Mouse (Mus musculus) CH12.LX (cell line): Measurements from ENCODE around the gene Pklr. TPM values are rescaled to one million over a fixed set of nuclear protein-coding genes. Genes with fewer than 3 reads are reported as not detected.

Experiments
- DNase-seq: peaks from one replicate; pipeline ENCODE4 v3.0.0-alpha.2; 2013; ENCODE audit errors: extremely low read depth
- H3K27ac ChIP-seq: 2 replicates; pipeline ENCODE4 v1.5.1; 2012; ENCODE audit warnings: low read depth, mild to moderate bottlenecking, control low read depth, moderate library complexity; ENCODE audit not compliant: insufficient read depth
- H3K27me3 ChIP-seq: replicated peaks from 2 replicates; pipeline ENCODE3; 2012; ENCODE audit warnings: inconsistent platforms
- H3K36me3 ChIP-seq, 2 experiments: replicated peaks in 1 of 2; 2 replicates each; pipeline versions ENCODE3 to v1.6.1; 2012; ENCODE audit warnings: inconsistent platforms in 1 of 2, low read length in 1 of 2, mild to moderate bottlenecking in 1 of 2, mixed read lengths in 1 of 2, moderate library complexity in 1 of 2; ENCODE audit not compliant: control insufficient read depth in 1 of 2, insufficient read depth in 1 of 2
- H3K4me1 ChIP-seq, 2 experiments: 2 replicates each; pipeline ENCODE4 v1.6.1; 2012; ENCODE audit warnings: inconsistent platforms in 1 of 2, moderate library complexity in 1 of 2; ENCODE audit not compliant: insufficient read depth in 2 of 2, control insufficient read depth in 1 of 2
- H3K4me2 ChIP-seq: 2 replicates; pipeline ENCODE4 v1.6.1; 2012; ENCODE audit warnings: low read depth, mild to moderate bottlenecking, control low read depth; ENCODE audit not compliant: poor library complexity, insufficient read depth, severe bottlenecking
- H3K4me3 ChIP-seq, 3 experiments: fragments of 150-350 bp in 1 of 3; sonication (generic) in 1 of 3; replicated peaks in 1 of 3; 2 replicates each; pipeline versions ENCODE3 to v1.5.1; 2011 to 2012; ENCODE audit warnings: low read depth in 2 of 3, low read length in 2 of 3, mild to moderate bottlenecking in 2 of 3, moderate library complexity in 2 of 3, control low read depth in 1 of 3, improper control_type of control experiment in 1 of 3, inconsistent platforms in 1 of 3, mixed read lengths in 1 of 3; ENCODE audit not compliant: poor library complexity in 1 of 3
- H3K79me2 ChIP-seq: replicated peaks from 2 replicates; pipeline ENCODE4 v1.6.1; 2012; ENCODE audit warnings: mild to moderate bottlenecking, moderate library complexity; ENCODE audit not compliant: control insufficient read depth, poor library complexity, insufficient read depth, severe bottlenecking; ENCODE audit errors: extremely low read depth
- H3K9ac ChIP-seq: 2 replicates; pipeline ENCODE4 v1.6.1; 2012; ENCODE audit warnings: low read depth, mild to moderate bottlenecking, control low read depth, moderate library complexity; ENCODE audit not compliant: insufficient read depth
- H3K9me3 ChIP-seq: replicated peaks from 2 replicates; pipeline ENCODE3; 2012; ENCODE audit warnings: low read length, inconsistent platforms, mixed read lengths
- BHLHE40 ChIP-seq: IDR thresholded peaks from 2 replicates; pipeline ENCODE4 v1.6.1; 2011; ENCODE audit warnings: mild to moderate bottlenecking, low read depth, low read length, improper control_type of control experiment
- CHD2 ChIP-seq: IDR thresholded peaks from 2 replicates; pipeline ENCODE4 v1.6.1; 2011; ENCODE audit warnings: low read length, improper control_type of control experiment
- CTCF ChIP-seq, 2 experiments: IDR thresholded peaks in 1 of 2; conservative IDR thresholded peaks in 1 of 2; 2 replicates each; pipeline ENCODE4 v1.5.1; 2011 to 2012; ENCODE audit warnings: low read depth in 2 of 2, low read length in 2 of 2, improper control_type of control experiment in 1 of 2, inconsistent platforms in 1 of 2, mild to moderate bottlenecking in 1 of 2, moderate library complexity in 1 of 2
- EP300 ChIP-seq: IDR thresholded peaks from 2 replicates; pipeline ENCODE4 v1.6.1; 2011; ENCODE audit warnings: low read length, improper control_type of control experiment
- ETS1 ChIP-seq: conservative IDR thresholded peaks from 2 replicates; pipeline ENCODE4 v1.6.1; 2012; ENCODE audit warnings: low read depth, mild to moderate bottlenecking, inconsistent platforms, low read length, improper control_type of control experiment, moderate library complexity
- GABPA ChIP-seq: IDR thresholded peaks from 2 replicates; pipeline ENCODE4 v1.6.1; 2012; ENCODE audit warnings: low read depth, low read length, improper control_type of control experiment, inconsistent platforms; ENCODE audit not compliant: insufficient replicate concordance
- IRF4 ChIP-seq: IDR thresholded peaks from 2 replicates; pipeline ENCODE4 v1.6.1; 2014; ENCODE audit warnings: low read depth, mild to moderate bottlenecking, inconsistent platforms, low read length, improper control_type of control experiment
- JUN ChIP-seq: IDR thresholded peaks from 2 replicates; pipeline ENCODE4 v1.6.1; 2011; ENCODE audit warnings: low read depth, mild to moderate bottlenecking, low read length, improper control_type of control experiment, moderate library complexity; ENCODE audit not compliant: insufficient read depth
- KAT2A ChIP-seq: IDR thresholded peaks from 2 replicates; pipeline ENCODE4 v1.6.1; 2012; ENCODE audit warnings: low read length, improper control_type of control experiment, inconsistent platforms; ENCODE audit not compliant: insufficient replicate concordance
- MAFK ChIP-seq: IDR thresholded peaks from 2 replicates; pipeline ENCODE4 v1.6.1; 2011; ENCODE audit warnings: low read length, improper control_type of control experiment; ENCODE audit not compliant: insufficient replicate concordance
- MAZ ChIP-seq: IDR thresholded peaks from 2 replicates; pipeline ENCODE4 v1.6.1; 2012; ENCODE audit warnings: low read depth, mild to moderate bottlenecking, inconsistent platforms, low read length, improper control_type of control experiment, moderate library complexity
- MYC ChIP-seq: IDR thresholded peaks from 2 replicates; pipeline ENCODE4 v1.6.1; 2011; ENCODE audit warnings: low read depth, mild to moderate bottlenecking, improper control_type of control experiment, low read length
- NELFE ChIP-seq: IDR thresholded peaks from 2 replicates; pipeline ENCODE4 v1.6.1; 2011; ENCODE audit warnings: low read depth, low read length, improper control_type of control experiment
- NRF1 ChIP-seq: IDR thresholded peaks from 2 replicates; pipeline ENCODE4 v1.6.1; 2014; ENCODE audit warnings: low read depth, mild to moderate bottlenecking, inconsistent platforms, low read length, improper control_type of control experiment, moderate library complexity
- POLR2A ChIP-seq: IDR thresholded peaks from 2 replicates; pipeline ENCODE4 v1.6.1; 2011; ENCODE audit warnings: low read depth, mild to moderate bottlenecking, improper control_type of control experiment, low read length
- RAD21 ChIP-seq: IDR thresholded peaks from 2 replicates; pipeline ENCODE4 v1.6.1; 2011; ENCODE audit warnings: low read depth, mild to moderate bottlenecking, low read length, improper control_type of control experiment, moderate library complexity
- SIN3A ChIP-seq: IDR thresholded peaks from 2 replicates; pipeline ENCODE4 v1.6.1; 2012; ENCODE audit warnings: low read length, improper control_type of control experiment, inconsistent platforms
- TCF12 ChIP-seq: IDR thresholded peaks from 2 replicates; pipeline ENCODE4 v1.6.1; 2014; ENCODE audit warnings: low read depth, mild to moderate bottlenecking, inconsistent platforms, low read length, improper control_type of control experiment
- UBTF ChIP-seq: IDR thresholded peaks from 2 replicates; pipeline ENCODE4 v1.6.1; 2012; ENCODE audit warnings: low read depth, mild to moderate bottlenecking, inconsistent platforms, low read length, improper control_type of control experiment, moderate library complexity
- ZC3H11A ChIP-seq: IDR thresholded peaks from 2 replicates; pipeline ENCODE4 v1.6.1; 2012; ENCODE audit warnings: low read depth, mild to moderate bottlenecking, inconsistent platforms, low read length, improper control_type of control experiment
- ZKSCAN1 ChIP-seq: IDR thresholded peaks from 2 replicates; pipeline ENCODE4 v1.6.1; 2012; ENCODE audit warnings: low read depth, inconsistent platforms, low read length, improper control_type of control experiment, borderline replicate concordance
- ZNF384 ChIP-seq: IDR thresholded peaks from 2 replicates; pipeline ENCODE4 v1.6.1; 2012; ENCODE audit warnings: low read depth, low read length, improper control_type of control experiment, inconsistent platforms
- dilution Hi-C: fragments of 300-500 bp; cut with MboI; formaldehyde crosslinking; loops from 2 replicates; pipeline ENCODE4 v1.14.3; 2020; ENCODE audit warnings: low sequenced_read_pairs; ENCODE audit not compliant: extremely low pct_unique_long_range_greater_than_20kb, extremely low pct_ligation_motif_present
- in situ Hi-C: fragments of 300-500 bp; cut with MboI; formaldehyde crosslinking; loops from 3 replicates; pipeline ENCODE4 v1.14.3; 2019; ENCODE audit warnings: low sequenced_read_pairs, low pct_ligation_motif_present, low pct_unique_long_range_greater_than_20kb, mixed read lengths
- polyA plus RNA-seq: library from polyadenylated mRNA; unstranded; fragments of >175 nt; gene quantifications from 2 replicates; pipeline ENCODE4 v1.2.1, GENCODE M21; 2012; ENCODE audit warnings: low read depth; ENCODE audit not compliant: insufficient read length
- total RNA-seq, 2 experiments: library from RNA; depleted of rRNA; stranded (reverse); fragments of 300-350 nt in 1 of 2; fragments of >200 nt in 1 of 2; gene quantifications; 2 replicates each; pipeline ENCODE4 v1.2.3; 2012 to 2014

Gene Pklr
- total and polyA plus RNA-seq, 3 experiments = not detected

- Histone ChIP-seq H3K36me3 (peaks cover 20 to 25% of the 10 kb centered on the region in 2 experiments), H3K79me2 (peaks cover 22% of the 10 kb centered on the region), H3K9ac (peak overlapping the region; percentile 84), H3K9me3 (no peaks in the 10 kb centered on the region)
- in situ Hi-C loops (no loop called here), dilution Hi-C loops (no loop called here)
- TF ChIP-seq ZC3H11A (no peak), ZKSCAN1 (no peak), MYC (no peak), UBTF (no peak), IRF4 (no peak), ZNF384 (peak; percentile 82), JUN (no peak), TCF12 (no peak), CHD2 (no peak), POLR2A (0 out of 2 replicates have a peak, but pooled peaks have one; percentile 21), CTCF (conservative IDR thresholded peaks at IDR 0.05 in 1 of 2, IDR thresholded peaks at IDR 0.05 in 1 of 2; ENCODE audit: low read depth in 2 of 2, low read length in 2 of 2) (no peak), NELFE (no peak), RAD21 (no peak), MAFK (no peak), ETS1 (no peak), MAZ (no peak), KAT2A (no peak), BHLHE40 (no peak), NRF1 (no peak), SIN3A (0 out of 2 replicates have a peak, but pooled peaks have one; percentile 28), GABPA (no peak), EP300 (no peak)
- TF ChIP-seq, all 38 proteins: peak for 3
- peak; percentile 27 for DNase-seq
- peak overlapping the region; percentile 95 for H3K4me2 ChIP-seq
- H3K4me1 ChIP-seq = peaks cover 8 to 41% of the 10 kb centered on the region in 2 experiments
- peak overlapping the region; percentile 42 to 84 (median 81) for H3K4me3 ChIP-seq
- peak overlapping the region; percentile 38; the same call in 1 of the 2 replicates for H3K27ac ChIP-seq
- H3K27me3 ChIP-seq = no peaks in the 10 kb centered on the region
These were observed 27.8 kb downstream of the Pklr start for GRCm38 (mm10) chr3:89163643-89164245.
